Mouse (Mus musculus): ENCODE data around the gene Palld.

Gene Palld

DNA sequence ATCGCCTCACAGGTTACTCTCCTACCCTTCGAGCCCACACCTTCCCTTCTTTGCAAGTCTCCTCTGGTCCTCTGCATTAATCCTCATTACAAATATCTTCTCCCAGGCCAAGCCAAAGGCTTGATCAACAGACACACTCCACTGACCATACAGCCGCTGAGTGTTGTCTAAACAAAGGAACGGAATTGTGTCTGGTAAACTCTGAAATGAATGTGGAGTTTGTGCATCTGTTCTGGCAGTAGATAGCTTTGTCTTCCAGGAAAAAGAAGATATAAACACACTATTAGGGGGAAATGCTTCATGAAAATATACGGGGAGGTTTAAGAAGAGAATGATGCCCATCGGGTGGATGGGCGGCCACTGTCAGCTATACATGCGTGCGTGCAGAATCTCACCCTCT is 180.3 kb downstream of the Palld start:
- no peak for DNase-seq

DNA sequence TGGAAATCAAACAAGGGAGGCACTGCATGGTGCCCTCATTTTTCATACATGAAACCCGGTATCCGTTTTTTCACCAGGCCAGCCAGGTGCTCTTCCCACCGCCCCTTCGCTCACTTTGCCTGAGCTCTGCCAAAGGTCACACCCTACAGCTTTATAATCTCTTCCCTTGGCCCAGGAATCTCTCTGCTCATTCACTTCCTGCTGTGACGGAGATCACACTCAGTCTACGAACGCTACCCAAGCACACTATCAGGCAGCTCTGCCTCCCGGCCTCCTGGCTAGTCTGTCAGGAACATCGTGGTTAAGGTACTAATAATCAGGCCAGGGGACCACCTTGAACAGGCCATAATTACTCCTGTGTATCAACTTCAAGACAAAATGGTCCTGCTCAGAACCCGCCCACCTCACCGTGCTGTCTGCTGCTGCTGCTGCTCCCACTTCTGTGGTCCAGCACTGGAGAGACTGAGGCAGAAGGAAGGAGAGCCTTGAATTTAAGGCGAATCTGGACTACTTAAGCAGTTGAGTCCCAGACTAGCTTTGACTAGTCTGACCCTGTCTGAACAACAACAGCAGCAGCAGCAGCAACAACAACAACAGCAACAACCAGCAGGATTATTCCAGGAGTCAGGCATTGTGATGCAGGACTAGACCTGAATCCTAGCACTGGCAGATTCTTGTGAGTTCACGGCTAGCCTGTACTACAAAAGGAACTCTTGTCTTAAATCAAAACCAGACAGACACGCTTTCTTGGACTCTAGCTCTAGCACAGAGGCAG is 187.0 kb downstream of the Palld start:
- DNase-seq = no peak

DNA sequence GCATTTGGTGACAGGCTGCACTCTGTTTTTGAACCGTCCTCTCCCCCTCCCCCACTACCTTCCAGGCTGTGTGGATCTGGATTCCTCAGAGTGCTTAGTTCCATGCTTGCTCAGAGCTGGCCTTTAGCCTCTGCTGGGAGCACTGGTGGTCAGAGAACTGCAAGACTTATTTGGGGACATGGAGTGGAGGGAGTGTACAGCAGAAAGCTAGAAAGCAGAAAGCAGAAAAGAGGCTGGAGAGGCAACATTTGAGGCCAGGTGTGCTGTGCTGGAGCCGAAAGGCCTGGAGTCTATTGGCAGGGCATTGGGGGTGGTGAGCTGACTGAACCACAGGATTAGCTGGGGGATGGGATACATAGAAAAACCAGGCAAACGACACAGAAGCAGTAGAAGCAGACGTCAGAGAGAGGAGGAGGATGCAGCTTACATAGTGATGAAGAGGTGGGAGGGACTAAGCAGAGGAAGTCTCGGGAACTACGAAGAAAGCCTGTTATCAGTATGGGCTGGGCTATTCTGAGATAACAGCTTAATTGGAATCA is 188.1 kb downstream of the Palld start:
- DNase-seq = no peak

DNA sequence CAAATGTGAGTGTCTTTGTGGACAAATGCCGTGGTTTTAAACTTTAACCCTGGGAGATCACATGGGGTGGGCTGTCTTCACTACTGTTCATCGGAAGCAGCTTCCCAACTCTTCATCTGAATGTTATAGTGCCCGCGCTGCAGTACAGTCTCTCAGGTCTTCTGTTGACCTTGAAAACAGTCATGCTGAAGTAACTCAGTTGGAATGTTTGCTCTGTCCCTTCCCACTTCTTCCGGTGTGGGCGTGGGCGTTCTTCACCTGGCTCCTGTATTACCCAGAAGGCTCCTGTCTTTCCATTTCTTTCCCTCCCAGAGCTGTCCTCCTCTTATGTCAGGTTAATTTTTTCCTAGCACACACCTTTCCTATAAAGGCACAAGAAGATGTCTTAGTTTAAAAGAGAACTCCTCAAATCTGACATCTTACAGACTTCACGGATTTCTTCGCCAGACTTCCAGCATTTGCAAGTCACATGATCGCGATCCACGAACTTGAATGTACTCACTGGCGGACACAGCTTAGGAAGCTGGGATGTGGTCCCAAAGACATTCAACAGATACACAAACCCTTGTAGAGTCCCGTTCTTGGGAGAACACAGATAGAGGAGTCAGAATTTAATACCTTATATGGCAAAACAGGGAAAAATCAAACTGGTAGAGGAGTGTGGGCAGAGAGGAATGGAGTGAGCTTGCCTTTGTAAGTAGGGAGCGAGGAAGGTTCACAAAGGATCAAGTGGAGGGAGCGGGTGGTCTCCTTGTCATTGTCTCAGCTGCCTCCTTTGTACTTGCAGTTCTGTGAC is 189.1 kb downstream of the Palld start:
- no peak for DNase-seq

DNA sequence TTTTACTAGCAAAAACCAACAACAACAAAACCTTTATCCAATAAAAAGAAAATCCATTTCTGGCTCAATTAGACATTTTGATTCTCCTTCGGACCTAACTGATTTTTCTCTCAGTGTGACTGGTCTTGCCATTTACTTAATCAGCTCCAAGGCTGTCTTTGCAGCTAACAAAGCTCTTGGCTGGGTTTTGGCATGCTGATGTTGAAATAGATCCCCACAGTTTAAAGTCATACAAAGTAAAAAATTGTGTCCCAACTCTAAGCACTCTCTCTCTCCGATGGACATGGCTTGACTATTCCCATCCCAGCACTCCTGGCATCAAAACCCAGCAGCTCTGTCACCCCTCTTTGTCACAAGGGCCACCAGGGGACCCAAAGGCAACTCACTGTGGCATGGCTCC is 190.1 kb downstream of the Palld start:
- no peak for DNase-seq

DNA sequence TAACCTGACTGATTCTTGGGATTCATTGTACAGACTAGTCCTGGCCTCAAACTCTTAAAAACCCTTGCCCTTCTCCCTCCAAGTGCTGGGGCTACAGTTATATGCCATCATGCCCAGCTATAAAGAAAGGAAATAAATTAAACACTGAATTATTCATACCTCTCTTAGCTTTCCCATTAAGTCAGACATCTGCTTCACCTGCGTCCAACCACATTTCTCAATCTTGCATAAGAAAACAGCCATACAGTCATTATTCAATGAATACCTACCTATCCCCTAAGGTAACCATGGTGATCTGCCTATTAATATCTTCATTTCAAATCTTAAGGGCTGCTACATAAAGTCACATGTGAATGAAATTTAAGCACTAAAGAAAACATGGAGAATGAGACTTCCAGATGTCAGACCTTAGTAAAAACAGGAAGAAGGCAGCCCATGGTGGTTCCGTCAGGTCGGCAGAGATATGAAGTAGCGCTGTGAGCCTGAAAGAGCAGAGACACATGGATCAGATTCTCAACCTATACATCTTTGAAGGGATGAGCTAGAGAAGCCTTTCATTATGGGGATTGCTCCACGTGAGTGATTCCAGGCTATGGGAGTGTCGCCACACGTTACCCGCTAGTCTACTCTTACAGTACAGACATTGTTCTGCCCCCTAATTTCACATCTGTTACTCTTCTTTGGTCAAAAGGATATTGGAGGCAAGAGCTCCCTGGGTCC is 193.7 kb downstream of the Palld start:
- DNase-seq = no peak

DNA sequence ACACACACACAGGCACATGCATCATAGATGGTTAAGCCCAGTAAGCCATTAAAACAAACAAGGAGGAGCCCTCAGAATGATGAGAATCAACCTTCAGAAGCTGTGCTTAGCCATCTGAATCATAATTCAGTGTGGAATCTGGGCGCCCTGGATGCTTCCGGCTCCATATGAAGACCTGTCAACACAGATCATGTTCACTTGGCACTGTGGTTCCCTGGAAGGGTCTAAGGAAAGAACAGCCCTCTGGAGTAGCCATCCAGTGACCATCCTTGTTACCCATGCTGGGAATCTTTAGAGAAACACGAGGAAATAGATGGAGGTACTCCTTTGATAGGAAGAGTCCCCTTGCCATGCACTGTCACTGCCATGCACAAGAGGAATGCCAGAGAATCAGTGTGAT is 197.0 kb downstream of the Palld start:
- DNase-seq = no peak

DNA sequence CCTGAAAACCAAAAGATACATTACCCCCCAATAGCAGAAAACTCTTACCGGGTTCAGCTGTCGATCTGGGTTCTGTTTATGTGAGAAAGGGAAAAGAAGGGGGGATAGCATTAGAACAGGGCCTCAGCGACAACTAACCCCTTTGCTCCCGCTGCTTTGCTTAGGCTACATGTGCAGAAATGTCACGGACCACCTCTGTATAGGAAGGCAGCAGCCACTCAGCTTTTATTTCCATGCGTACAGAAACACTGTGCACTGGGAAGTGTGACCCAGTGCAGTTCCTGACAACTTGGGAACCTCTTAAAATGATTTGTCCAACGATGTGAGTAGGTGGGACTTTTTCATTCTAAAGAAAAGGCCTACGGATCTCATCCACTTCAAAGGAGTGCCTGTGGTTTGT is 200.4 kb downstream of the Palld start:
- no peak for DNase-seq

DNA sequence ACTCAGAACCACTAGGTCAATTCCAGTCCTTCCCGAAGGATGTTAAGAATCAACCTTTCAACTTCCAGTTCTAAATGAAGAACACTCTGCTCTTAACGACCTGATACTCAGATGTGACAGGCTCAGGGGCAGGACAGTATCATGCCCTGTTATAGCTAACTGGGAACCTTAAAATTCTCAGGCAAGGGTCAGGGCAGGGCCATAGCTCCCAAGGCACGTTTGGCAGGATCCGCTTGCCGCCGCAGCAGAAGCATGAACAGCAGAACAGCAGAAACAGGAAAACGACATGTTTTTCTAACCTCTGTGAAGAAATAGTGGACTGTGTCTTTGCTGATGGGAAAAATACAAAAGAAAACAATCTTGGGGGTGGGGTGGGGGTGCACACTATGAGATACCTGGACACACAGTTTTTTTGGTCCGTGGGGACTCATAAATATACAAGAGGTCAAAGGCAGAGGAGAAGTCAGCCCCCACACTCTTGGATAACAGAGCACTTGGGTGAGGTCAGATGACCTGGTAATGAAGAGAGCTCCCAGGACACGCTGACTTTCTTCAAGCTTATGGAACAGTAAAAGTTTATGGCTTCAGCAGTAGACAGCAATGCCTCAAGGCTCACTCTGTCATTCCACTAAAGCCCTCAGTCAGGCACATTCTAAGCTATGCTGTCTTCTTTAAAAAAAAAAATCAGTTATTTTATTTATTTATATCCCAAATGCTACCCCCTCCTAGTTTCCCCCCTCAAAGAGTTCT is 201.4 kb downstream of the Palld start:
- peak; percentile 24 to 55 for DNase-seq

DNA sequence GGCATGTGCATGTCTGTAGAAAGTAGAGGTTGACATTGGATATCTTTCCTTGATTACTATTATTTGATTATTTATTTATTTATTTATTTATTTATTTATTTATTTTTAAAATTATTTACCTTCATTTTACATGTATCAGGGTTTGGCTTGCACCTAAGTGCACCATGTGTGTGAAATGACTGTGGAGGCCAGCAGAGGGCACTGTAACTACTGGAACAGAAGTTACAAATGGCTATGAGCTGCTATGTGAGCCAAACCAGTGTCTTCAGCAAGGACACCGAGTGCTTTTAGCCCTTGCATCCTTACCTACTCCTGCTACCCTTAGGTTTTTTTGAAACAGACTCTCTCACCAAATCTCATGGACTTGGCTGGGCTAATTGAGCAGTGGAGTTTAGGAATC is 202.2 kb downstream of the Palld start:
- peak; percentile 41 to 55 for DNase-seq

DNA sequence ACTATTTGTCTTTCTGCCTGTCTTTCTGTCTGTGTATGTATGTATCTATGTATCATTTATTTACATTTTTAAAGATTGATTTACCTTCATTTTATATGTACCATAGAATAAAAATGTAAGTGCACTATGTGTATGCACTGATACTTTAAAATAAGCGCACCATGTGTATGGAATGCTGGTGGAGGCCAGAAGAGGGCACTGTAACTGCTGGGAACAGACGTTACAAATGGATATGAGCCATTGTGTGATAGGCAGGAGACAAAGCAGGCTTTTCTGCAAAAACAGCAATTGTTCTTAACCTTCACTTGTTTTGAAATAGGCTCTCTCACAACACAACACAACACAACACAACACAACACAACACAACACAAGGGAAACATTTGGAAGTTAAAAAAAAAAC is 203.5 kb downstream of the Palld start:
- no peak for DNase-seq

DNA sequence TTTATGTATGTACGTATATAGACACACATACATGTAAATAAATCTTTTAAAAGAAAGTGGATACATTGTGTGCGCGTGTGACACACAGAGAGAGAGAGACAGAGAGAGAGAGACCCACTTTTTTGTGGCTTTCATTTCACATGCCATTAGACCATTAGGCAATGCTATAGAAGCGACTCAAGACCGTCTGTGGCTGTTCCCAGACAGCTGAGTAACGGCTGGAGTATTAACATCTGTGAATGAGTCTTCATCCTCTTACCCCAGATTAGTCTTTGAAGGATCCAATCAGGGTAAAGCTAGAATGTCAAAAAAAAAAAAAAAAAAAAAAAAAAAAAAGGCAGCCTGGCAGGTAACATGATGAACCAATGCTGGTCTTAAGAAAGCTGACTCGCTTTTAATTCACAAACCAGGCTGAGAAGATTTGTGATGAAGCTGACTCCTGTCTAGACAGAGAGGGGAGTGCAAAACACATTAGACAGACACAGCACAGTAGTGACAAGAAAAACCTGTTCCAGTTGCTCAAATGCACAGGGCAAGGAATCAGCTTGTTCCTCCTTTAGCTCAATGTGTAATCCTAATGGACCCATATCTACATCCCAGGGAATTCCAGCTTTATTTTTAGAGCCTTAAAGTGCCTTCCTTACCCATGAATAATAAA is 204.6 kb downstream of the Palld start:
- DNase-seq = no peak

DNA sequence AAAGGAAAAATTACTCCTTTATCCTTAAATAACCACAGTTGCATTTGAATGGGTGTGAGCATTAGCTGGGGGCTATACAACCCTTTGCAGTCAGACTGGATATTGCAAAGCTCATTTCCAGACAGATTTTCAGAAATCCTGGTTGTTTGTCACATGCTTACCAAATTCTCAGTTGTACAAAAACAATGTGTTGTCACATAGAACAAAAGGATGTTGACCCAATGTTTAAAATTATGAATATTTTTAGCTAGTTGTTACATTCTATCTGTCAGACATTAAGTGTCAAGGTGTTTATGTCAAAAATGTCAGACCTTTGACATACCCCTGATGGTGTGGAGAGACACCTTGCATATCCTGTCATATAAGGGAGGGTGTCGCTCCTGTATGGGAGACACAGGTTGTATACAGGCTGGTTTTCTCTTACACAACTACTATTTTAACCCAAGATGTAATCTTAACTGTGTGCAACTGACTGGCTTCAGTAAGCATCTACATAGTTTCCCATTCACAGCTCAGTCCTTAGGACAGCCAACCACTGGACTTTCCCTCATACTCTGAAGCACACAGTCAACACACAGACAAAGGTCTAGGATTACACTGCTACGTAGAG is 205.5 kb downstream of the Palld start:
- no peak for DNase-seq

DNA sequence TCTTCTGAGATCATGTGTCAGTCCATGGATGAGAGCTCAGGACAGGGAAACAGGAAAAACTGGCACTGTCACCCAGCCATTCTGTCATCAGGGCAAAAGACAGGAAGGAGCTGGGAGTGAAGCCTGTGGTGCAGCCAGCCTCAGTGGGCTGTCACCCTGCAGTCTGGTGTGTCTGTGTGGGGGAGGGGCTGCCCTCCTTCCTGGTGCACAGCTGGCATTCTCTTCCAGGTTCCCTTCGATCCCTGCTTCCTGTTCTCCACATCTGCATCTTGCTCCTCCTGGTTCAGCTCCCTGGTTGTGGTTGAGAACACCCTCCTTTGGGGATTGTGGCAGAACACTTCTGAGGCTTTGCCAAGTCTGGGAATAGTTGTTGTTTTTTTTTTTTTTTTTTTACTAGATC is 207.1 kb downstream of the Palld start:
- DNase-seq = peak in 1 of 2 experiments; percentile 35

DNA sequence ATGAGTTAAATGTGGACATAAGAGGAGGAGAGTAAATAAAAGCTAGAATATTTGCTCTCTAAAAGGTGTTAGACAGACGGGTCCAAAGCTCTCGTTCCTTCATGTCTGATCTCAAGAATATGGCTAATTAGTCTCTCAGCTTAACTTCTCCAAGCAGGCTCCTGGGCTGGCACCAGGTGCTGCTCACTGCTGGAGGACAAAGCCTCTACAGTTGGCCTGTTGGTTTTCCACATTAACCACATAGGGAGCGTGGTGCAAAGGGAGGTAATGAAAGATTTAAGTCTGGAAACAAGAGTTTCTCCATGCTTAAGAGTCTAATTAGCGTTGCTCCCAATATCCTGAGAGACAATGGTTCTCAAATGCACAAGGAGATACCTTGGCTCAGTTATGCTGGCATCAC is 209.6 kb downstream of the Palld start:
- no peak for DNase-seq

DNA sequence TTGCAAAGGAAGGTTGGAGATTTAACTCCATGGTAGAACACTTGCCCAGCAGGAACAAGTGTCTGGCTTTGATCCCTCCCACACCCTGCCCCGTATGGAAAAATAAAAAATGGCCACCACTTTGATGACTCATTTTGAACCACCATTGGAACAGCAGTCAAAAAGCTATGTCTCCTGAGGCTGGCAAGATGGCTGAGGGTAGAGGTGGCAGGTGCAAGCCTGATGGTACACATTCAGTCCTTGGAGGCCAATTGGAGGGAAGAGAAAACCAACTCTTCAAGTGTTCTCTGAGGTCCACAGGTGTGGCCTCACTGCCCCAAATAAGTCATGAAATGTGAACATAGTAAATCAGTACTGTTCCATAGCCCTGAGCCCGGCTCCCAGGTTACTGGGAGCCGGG is 210.4 kb downstream of the Palld start:
- DNase-seq = no peak

DNA sequence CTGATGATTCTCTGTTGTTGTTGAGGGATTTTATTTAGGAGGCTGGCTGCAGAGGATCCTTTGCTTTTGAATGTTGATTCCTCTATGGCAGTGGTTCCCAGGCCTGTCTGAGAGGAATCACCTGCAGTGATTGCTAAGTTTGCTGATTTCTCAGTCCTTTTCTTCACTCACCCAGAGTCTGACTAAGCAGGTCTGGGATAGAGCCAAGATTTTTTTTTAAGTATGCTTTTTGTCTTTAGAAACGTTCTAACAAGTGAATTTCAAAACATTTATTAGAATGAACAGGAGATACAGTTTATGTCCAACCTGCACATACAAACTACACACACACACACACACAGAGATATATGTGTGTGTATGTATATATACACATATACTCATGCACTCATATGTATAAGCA is 211.1 kb downstream of the Palld start:
- DNase-seq = no peak

DNA sequence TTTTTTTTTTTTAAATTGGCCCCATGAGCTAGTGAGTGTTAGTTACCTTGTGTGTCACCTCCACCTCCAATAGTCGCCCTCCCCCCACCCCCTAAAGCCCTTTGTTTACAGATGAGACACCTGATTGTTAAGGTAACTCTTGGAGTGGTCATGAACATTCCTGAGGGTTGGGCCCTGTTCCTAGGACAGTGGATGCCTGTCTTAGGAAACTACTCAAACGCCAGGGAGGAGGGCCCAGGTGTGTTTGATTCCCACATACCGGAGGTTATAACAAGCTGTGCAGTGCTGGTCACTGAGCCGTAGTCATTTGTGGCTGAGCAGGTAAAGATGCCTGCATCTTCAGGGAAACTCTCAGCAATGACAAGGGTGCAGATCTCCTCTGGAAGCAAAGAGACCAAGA is 215.4 kb downstream of the Palld start:
- DNase-seq = no peak

DNA sequence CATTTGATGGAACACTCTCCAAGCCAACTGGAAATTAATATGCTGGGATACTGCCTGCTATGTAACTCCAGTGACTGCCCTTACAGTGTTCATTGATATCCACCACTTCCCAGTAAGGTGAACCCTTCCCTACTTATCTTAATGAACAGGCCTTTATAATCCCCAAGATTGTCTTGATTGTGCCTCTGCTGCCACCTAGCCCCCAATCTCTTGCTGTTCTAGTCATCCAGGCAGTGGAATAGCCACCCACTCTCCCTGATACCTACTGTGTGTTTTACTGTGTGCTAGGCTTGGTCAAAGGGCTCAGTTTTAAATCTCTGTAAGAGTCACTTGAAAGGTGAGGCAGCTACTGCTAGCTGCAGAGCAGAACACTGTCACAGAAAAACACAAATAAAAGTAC is 216.2 kb downstream of the Palld start:
- DNase-seq = peak; percentile 63 to 77

DNA sequence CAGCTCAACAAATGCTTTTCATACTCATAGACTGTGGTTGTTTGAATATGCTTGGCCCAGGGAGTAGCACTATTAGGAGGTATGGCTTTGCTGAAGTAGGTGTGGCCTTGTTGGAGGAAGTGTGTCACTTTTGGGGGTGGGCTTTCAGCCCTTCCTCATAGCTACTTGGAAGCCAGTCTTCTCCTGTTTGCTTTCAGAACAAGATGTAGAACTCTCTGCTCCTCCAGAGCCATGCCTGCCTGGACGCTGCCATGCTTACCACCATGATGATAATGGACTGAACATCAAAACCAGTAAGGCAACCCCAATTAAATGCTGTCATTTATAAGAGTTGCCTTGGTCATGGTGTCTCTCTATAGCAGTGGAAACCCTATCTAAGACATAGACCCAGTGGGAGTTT is 217.2 kb downstream of the Palld start:
- no peak for DNase-seq

DNA sequence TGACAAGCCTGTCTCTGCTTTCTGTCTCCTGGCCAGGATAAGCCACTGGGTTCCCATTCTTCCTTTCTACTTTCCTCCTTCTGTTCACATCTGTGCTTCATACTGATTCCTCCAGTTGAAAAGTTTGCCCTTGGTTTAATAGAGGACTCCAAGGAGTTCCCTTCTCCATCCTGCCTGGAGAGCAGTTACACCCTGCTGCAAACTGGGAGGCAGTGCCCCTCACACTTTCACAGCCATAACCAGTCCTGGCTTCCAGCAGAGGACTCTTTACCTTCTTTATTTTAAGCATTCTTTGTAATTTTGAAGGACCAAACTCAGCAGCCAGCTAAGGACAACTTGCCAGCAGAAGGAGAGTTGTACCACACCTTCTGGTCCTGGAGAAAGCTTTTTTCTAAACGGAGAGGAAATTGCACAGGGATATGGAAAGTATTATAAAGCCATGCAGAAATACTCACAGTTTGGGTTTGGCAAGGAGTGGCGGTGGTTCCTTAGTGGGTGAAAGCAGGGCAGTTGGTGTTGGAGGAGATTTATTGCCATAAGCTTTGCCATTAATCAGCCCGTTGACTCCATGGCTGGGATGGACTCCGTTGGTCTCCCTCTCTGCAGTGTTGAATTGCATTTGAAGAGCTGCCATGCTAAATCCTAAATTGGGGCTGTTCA is 218.1 kb downstream of the Palld start:
- no peak for DNase-seq

All from kidney, postnatal 25 days (tissue).